Mouse (Mus musculus) neural tube, embryonic 11.5 days (tissue): ENCODE data around the gene Rnf217. TPM values are rescaled to one million over a fixed set of nuclear protein-coding genes. Genes with fewer than 3 reads are reported as not detected.

ENCODE experiments used
- ATAC-seq: fragments of 200-750 bp; cut with Nextera tagmentation; 2 replicates; pipeline ENCODE4 v1.8.0; 2017; ENCODE audit warnings: moderate number of reproducible peaks, mild to moderate bottlenecking, moderate TSS enrichment, moderate library complexity; ENCODE audit not compliant: insufficient read depth, low FRiP score, low TSS enrichment
- DNase-seq: peaks from one replicate; pipeline ENCODE4 v3.0.0-alpha.2; 2015; ENCODE audit warnings: low spot score
- H3K27ac ChIP-seq: fragments of 300-500 bp; sonication (generic); 2 replicates; pipeline ENCODE4 v1.5.1; 2014; ENCODE audit warnings: low read depth, mild to moderate bottlenecking, low read length
- H3K27me3 ChIP-seq: fragments of 300-500 bp; sonication (generic); 2 replicates; pipeline ENCODE4 v1.6.1; 2014; ENCODE audit warnings: mild to moderate bottlenecking, low read length, mixed read lengths; ENCODE audit not compliant: control insufficient read depth, insufficient read depth
- H3K36me3 ChIP-seq: fragments of 300-500 bp; sonication (generic); 2 replicates; pipeline ENCODE4 v1.6.1; 2014; ENCODE audit warnings: mild to moderate bottlenecking, low read length, moderate library complexity, mixed read lengths; ENCODE audit not compliant: control insufficient read depth, insufficient read depth
- H3K4me1 ChIP-seq: fragments of 300-500 bp; sonication (generic); 2 replicates; pipeline ENCODE4 v1.6.1; 2014; ENCODE audit warnings: low read length, mixed read lengths; ENCODE audit not compliant: control insufficient read depth, insufficient read depth
- H3K4me2 ChIP-seq: fragments of 300-500 bp; sonication (generic); 2 replicates; pipeline ENCODE4 v1.6.1; 2014; ENCODE audit warnings: low read depth, mild to moderate bottlenecking, moderate library complexity
- H3K4me3 ChIP-seq: fragments of 300-500 bp; sonication (generic); 2 replicates; pipeline ENCODE4 v1.5.1; 2014; ENCODE audit warnings: low read depth, low read length
- H3K9ac ChIP-seq: fragments of 300-500 bp; sonication (generic); 2 replicates; pipeline ENCODE4 v1.6.1; 2014; ENCODE audit warnings: mild to moderate bottlenecking, low read length
- H3K9me3 ChIP-seq: fragments of 300-500 bp; sonication (generic); 2 replicates; pipeline ENCODE4 v1.6.1; 2016; ENCODE audit warnings: low read length; ENCODE audit not compliant: control insufficient read depth
- WGBS: fragments of 180-500 bp; shearing (Covaris S2); extraction: QIAGEN DNeasy Blood & Tissue Kit; methylation state at CpG from one replicate; pipeline ENCODE4 v1.1.7; 2014; 5-methylcytosine and 5-hydroxymethylcytosine counted together
- polyA plus RNA-seq: library from polyadenylated mRNA; unstranded; fragments of >200 nt; fragmentation: Nextera tagmentation; extraction: Ambion mirVana; gene quantifications from 2 replicates; pipeline ENCODE4 v1.2.1, GENCODE M21; 2014

The Rnf217 gene
- polyA plus RNA-seq, 1 experiment from 2014 or later = 2.4 TPM

DNA sequence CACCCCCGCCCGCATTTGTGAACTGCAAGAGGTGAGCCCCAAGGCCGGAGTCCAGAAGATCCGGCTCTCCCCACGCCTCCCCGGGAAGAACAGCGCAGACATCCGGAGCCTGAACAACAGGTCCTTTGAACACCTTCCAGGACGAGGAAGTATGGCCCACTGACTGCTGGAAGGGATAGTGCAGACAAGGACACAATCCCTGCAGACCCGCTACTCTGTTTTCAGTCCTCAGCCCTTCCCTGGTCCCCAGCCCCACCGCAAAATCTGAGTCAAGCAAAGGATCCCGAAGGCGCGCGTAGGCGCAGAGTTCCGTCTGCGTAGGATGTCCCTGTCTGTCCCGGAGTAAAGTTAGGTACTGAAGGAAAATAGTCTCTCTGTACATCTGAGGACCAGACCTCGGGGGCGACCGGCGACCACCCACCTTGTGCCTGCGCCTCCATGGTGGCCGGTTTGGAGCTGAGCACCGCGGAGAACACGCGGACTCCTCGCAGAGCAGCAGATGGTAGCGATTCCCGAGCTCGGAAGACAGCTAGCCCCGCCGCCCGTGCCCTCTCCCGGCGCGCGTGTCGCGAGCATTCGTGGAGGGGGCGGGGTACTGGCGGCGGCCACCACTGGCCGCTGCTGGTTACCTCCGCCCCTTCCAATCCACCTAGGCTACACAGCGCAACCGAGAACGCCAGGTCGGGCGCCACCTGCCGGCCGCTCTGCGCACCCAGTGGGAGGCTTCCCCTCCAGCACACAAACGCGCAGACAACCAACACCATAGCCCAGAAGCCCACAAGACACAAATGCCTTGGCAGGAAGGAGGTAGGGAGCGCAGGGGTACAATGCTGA, 163.5 kb downstream of the Rnf217 start, which contains the start of gene Tpd52l1:
Tpd52l1 (minus strand) TSS at position 668 of the 834 bp plus-strand sequence.
- Histone ChIP-seq H3K9ac (peak within 1 kb of the TSS; percentile 57), H3K27me3 (no peaks in the 10 kb centered on the region), H3K9me3 (no peaks in the 10 kb centered on the region), H3K36me3 (no peaks in the 10 kb centered on the region; the same call in 1 of the 2 replicates), H3K27ac (no peak within 1 kb of the TSS), H3K4me3 (peak within 1 kb of the TSS; percentile 54), H3K4me2 (peak within 1 kb of the TSS; percentile 80), H3K4me1 (no peaks in the 10 kb centered on the region)
- WGBS = under 1% methylated on average over 59 of the region's 59 CpGs
- peak; percentile 92 for DNase-seq
- peak; percentile 100 for ATAC-seq

DNA sequence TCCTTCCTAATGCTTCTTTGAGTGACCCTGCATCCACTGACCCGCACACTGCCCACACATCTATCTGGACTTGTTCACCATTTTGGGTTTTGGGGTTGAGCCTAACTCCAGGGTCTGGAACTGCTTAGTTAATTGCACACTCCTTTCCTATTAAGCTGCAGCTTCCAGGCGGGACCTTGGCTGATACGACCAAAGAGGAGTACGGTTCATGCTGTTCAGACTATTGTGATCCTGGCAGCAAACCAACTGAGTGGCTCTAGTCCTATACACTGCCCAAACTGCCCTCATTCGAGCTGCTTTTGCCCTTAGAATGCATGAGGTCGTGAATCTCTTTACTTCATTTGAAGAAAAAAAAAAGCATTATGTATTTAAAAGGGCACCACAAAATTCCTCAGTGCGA, 164.8 kb downstream of the Rnf217 start:
- H3K27me3 ChIP-seq = no peaks in the 10 kb centered on the region
- no peak overlapping the region for H3K9ac ChIP-seq
- H3K36me3 ChIP-seq = no peaks in the 10 kb centered on the region; the same call in 1 of the 2 replicates
- no peak overlapping the region for H3K4me2 ChIP-seq
- no peak for DNase-seq
- no peaks in the 10 kb centered on the region for H3K4me1 ChIP-seq
- H3K9me3 ChIP-seq = no peaks in the 10 kb centered on the region
- no peak overlapping the region for H3K4me3 ChIP-seq
- ATAC-seq = no peak
- 70% methylated on average over 7 of the region's 7 CpGs for WGBS
- no peak overlapping the region for H3K27ac ChIP-seq

Other genes starting within 250 kb of the Rnf217 start
- 31.9 and 40.8 TPM in 2 replicates for gene Tpd52l1, start 163.2 kb downstream of the Rnf217 start, polyA plus RNA-seq